Mouse (Mus musculus): ENCODE data around the gene Capn12. TPM values are rescaled to one million over a fixed set of nuclear protein-coding genes. Genes with fewer than 3 reads are reported as not detected.

Gene Capn12
- polyA plus RNA-seq, 1 experiment from 2014 or later, result 0.12 TPM

DNA sequence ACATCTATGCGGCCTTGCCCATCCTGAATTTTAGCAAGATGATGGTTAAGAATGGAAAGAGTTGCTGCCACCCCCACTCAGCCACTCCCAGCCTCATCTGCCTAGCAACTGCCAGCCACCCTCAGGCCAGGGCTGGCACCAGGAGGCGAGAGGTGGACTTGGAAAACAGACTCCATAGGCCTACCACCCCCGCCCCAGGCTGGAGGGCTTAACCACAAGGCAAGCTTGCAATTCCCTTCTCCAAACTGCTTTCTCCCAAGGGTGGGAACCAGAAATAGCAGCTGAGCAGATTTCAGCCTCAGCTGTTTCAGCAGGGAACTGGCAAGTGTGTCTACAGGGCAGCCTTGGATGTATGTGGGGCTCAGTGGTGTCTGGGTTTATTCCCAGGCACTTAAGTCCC is 21.6 kb downstream of the Capn12 start:
- Histone ChIP-seq H3K4me3 (ENCODE audit: low read depth, low read length) (no peak overlapping the region), H3K4me2 (ENCODE audit: low read depth, low read length) (no peak overlapping the region), H3K9ac (ENCODE audit: low read depth, low read length) (no peak overlapping the region), H3K36me3 (ENCODE audit: control insufficient read depth, insufficient read depth) (peaks cover 92% of the 10 kb centered on the region), H3K4me1 (ENCODE audit: control insufficient read depth, low read depth, low read length) (no peaks in the 10 kb centered on the region), H3K27me3 (ENCODE audit: control insufficient read depth, insufficient read depth, low read depth, low read length) (no peaks in the 10 kb centered on the region), H3K9me3 (replicated peaks; ENCODE audit: control insufficient read depth, low read length) (no peaks in the 10 kb centered on the region), H3K27ac (ENCODE audit: low read length) (no peak overlapping the region)
- WGBS (ENCODE audit: insufficient replicate concordance), result 90% methylated on average over 3 of the region's 3 CpGs
- no peak for ATAC-seq (ENCODE audit: low read depth)

- Histone ChIP-seq H3K36me3 (ENCODE audit: control insufficient read depth, insufficient read depth) (peaks cover 88% of the 10 kb centered on the region), H3K27ac (ENCODE audit: low read length) (no peak overlapping the region), H3K4me3 (ENCODE audit: low read depth, low read length) (no peak overlapping the region), H3K9ac (ENCODE audit: low read depth, low read length) (no peak overlapping the region), H3K4me1 (ENCODE audit: control insufficient read depth, low read depth, low read length) (no peaks in the 10 kb centered on the region), H3K27me3 (ENCODE audit: control insufficient read depth, insufficient read depth, low read depth, low read length) (no peaks in the 10 kb centered on the region), H3K9me3 (replicated peaks; ENCODE audit: control insufficient read depth, low read length) (no peaks in the 10 kb centered on the region), H3K4me2 (ENCODE audit: low read depth, low read length) (no peak overlapping the region)
- no peak for ATAC-seq (ENCODE audit: low read depth)
- WGBS (ENCODE audit: insufficient replicate concordance), result 88% methylated on average over 10 of the region's 10 CpGs
These were observed 22.6 kb downstream of the Capn12 start for GRCm38 (mm10) chr7:28903778-28904177.

DNA sequence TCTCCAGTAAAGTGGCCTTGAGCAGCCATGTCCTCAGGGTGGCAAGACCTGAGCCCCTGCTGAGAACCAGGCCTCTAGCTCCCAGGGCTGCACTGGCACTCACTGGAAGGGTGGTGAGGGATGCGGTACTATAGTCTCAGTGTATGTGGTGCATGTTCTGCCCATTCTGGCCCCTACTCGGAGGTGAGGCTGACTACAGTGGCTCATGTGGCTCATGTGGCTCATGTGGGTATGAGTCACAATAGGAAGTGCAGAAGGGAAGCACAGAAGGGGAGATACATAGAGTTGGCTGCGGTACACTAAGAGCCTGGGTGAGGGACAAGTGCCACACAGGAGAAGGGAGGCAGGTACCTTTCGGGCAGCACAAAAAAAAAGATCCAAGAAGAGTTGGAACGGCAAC is 26.0 kb downstream of the Capn12 start:
- no peak overlapping the region for H3K4me3 ChIP-seq (ENCODE audit: low read depth, low read length)
- no peak overlapping the region for H3K4me2 ChIP-seq (ENCODE audit: low read depth, low read length)
- H3K36me3 ChIP-seq (ENCODE audit: control insufficient read depth, insufficient read depth), result peaks cover 75% of the 10 kb centered on the region
- 84% methylated on average over 5 of the region's 5 CpGs for WGBS (ENCODE audit: insufficient replicate concordance)
- ATAC-seq (ENCODE audit: low read depth), result no peak
- H3K9ac ChIP-seq (ENCODE audit: low read depth, low read length), result no peak overlapping the region
- H3K27ac ChIP-seq (ENCODE audit: low read length), result no peak overlapping the region
- H3K4me1 ChIP-seq (ENCODE audit: control insufficient read depth, low read depth, low read length), result no peaks in the 10 kb centered on the region
- no peaks in the 10 kb centered on the region for H3K27me3 ChIP-seq (ENCODE audit: control insufficient read depth, insufficient read depth, low read depth, low read length)
- no peaks in the 10 kb centered on the region for H3K9me3 ChIP-seq (replicated peaks; ENCODE audit: control insufficient read depth, low read length)

DNA sequence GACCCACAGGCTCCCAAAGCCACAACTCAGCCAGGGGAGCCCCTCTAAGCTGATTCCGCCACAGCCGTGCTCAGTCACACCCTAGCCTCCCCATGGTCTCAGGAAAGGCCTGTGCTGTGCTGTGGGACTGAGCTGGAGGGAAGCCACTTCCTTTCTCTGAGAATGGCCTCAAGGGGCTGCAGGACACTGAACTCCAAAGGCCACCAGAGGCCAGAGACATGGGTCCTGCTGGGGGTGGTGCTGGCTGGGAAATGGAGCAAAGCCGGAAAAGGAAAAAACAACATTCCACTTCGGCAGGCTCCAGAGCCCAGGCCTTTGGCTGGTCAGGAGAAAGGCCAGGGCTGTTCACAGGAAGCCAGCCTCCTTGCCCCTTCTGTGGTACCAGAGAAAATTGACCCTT is 30.4 kb downstream of the Capn12 start:
- peak; percentile 70 for ATAC-seq (ENCODE audit: low read depth)
- WGBS (ENCODE audit: insufficient replicate concordance), result 67% methylated on average over 4 of the region's 4 CpGs
- H3K4me1 ChIP-seq (ENCODE audit: control insufficient read depth, low read depth, low read length), result no peaks in the 10 kb centered on the region

GRCm38 (mm10) chr7:28913171-28913570 is 31.9 kb downstream of the Capn12 start:
- Histone ChIP-seq H3K27ac (ENCODE audit: low read length) (no peak overlapping the region), H3K27me3 (ENCODE audit: control insufficient read depth, insufficient read depth, low read depth, low read length) (no peaks in the 10 kb centered on the region), H3K9ac (ENCODE audit: low read depth, low read length) (no peak overlapping the region), H3K36me3 (ENCODE audit: control insufficient read depth, insufficient read depth) (peaks cover 67% of the 10 kb centered on the region), H3K9me3 (replicated peaks; ENCODE audit: control insufficient read depth, low read length) (no peaks in the 10 kb centered on the region), H3K4me3 (ENCODE audit: low read depth, low read length) (no peak overlapping the region), H3K4me1 (ENCODE audit: control insufficient read depth, low read depth, low read length) (peaks cover 6% of the 10 kb centered on the region; the same call in 1 of the 2 replicates), H3K4me2 (ENCODE audit: low read depth, low read length) (no peak overlapping the region)
- ATAC-seq (ENCODE audit: low read depth), result no peak
- 85% methylated on average over 11 of the region's 11 CpGs for WGBS (ENCODE audit: insufficient replicate concordance)

More for the DNA sequence above, 30.4 kb downstream of the Capn12 start:
- H3K4me2 ChIP-seq (ENCODE audit: low read depth, low read length), result no peak overlapping the region
- no peak overlapping the region for H3K27ac ChIP-seq (ENCODE audit: low read length)
- H3K9me3 ChIP-seq (replicated peaks; ENCODE audit: control insufficient read depth, low read length), result no peaks in the 10 kb centered on the region
- no peak overlapping the region for H3K9ac ChIP-seq (ENCODE audit: low read depth, low read length)
- H3K4me3 ChIP-seq (ENCODE audit: low read depth, low read length), result no peak overlapping the region
- H3K27me3 ChIP-seq (ENCODE audit: control insufficient read depth, insufficient read depth, low read depth, low read length), result no peaks in the 10 kb centered on the region
- H3K36me3 ChIP-seq (ENCODE audit: control insufficient read depth, insufficient read depth), result peaks cover 70% of the 10 kb centered on the region

DNA sequence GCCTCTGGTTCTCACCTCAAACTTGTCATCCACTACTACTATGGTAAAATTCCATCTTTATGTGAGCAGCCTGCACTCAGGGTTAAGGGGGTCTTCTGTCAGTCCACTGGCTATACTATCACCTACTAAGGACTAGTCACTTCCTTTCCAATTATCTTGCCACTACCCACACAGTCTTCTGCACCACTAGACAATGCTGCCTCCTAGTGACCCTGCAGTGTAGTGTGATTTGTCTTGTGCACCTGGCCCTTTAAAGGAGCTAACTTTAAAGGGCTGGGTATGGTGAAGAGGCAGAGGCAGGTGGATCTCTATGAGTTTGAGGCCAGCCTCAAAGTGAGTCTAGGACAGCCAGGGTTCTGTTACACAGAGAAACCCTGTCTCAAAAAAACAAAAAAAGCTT is 35.3 kb downstream of the Capn12 start:
- Histone ChIP-seq H3K4me2 (ENCODE audit: low read depth, low read length) (no peak overlapping the region), H3K9me3 (replicated peaks; ENCODE audit: control insufficient read depth, low read length) (no peaks in the 10 kb centered on the region), H3K9ac (ENCODE audit: low read depth, low read length) (no peak overlapping the region), H3K4me3 (ENCODE audit: low read depth, low read length) (no peak overlapping the region), H3K27me3 (ENCODE audit: control insufficient read depth, insufficient read depth, low read depth, low read length) (no peaks in the 10 kb centered on the region), H3K27ac (ENCODE audit: low read length) (no peak overlapping the region), H3K4me1 (ENCODE audit: control insufficient read depth, low read depth, low read length) (peaks cover 38% of the 10 kb centered on the region), H3K36me3 (ENCODE audit: control insufficient read depth, insufficient read depth) (peaks cover 62% of the 10 kb centered on the region)
- no peak for ATAC-seq (ENCODE audit: low read depth)

GRCm38 (mm10) chr7:28917503-28918426 is 36.5 kb downstream of the Capn12 start:
- Histone ChIP-seq H3K27me3 (ENCODE audit: control insufficient read depth, insufficient read depth, low read depth, low read length) (no peaks in the 10 kb centered on the region), H3K27ac (ENCODE audit: low read length) (peak overlapping the region; percentile 80), H3K4me3 (ENCODE audit: low read depth, low read length) (no peak overlapping the region), H3K9ac (ENCODE audit: low read depth, low read length) (no peak overlapping the region), H3K36me3 (ENCODE audit: control insufficient read depth, insufficient read depth) (peaks cover 49% of the 10 kb centered on the region), H3K9me3 (replicated peaks; ENCODE audit: control insufficient read depth, low read length) (no peaks in the 10 kb centered on the region), H3K4me1 (ENCODE audit: control insufficient read depth, low read depth, low read length) (peaks cover 51% of the 10 kb centered on the region), H3K4me2 (ENCODE audit: low read depth, low read length) (no peak overlapping the region)
- ATAC-seq (ENCODE audit: low read depth), result peak; percentile 79
- 63% methylated on average over 10 of the region's 10 CpGs for WGBS (ENCODE audit: insufficient replicate concordance)

- no peak for ATAC-seq (ENCODE audit: low read depth)
- H3K36me3 ChIP-seq (ENCODE audit: control insufficient read depth, insufficient read depth), result peaks cover 41% of the 10 kb centered on the region
- H3K9me3 ChIP-seq (replicated peaks; ENCODE audit: control insufficient read depth, low read length), result no peaks in the 10 kb centered on the region
- H3K27me3 ChIP-seq (ENCODE audit: control insufficient read depth, insufficient read depth, low read depth, low read length), result no peaks in the 10 kb centered on the region
- no peak overlapping the region for H3K4me2 ChIP-seq (ENCODE audit: low read depth, low read length)
- H3K9ac ChIP-seq (ENCODE audit: low read depth, low read length), result no peak overlapping the region
- H3K4me3 ChIP-seq (ENCODE audit: low read depth, low read length), result no peak overlapping the region
- peak overlapping the region; percentile 71 for H3K27ac ChIP-seq (ENCODE audit: low read length)
- H3K4me1 ChIP-seq (ENCODE audit: control insufficient read depth, low read depth, low read length), result peaks cover 58% of the 10 kb centered on the region
- 73% methylated on average over 8 of the region's 8 CpGs for WGBS (ENCODE audit: insufficient replicate concordance)
These were observed 37.3 kb downstream of the Capn12 start for GRCm38 (mm10) chr7:28918540-28918939.

DNA sequence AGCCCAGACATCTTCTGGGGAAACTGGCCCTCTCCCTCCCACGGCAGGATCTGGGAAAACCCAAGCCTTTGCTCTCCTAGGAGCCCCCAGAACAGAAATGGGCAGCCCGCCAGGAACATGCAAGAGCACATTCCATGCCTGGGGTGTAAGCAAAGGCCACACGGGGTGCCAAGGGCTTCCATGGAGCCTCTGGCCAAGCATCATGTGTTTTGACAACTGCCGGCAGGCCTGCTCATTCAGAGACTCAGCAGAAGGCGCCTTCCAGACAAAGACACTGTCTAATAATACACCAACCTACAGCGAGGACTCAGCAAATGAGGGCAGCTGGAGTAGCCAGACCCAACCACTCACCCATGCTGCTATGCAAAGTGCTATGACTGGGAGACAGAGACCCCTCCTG is 38.6 kb downstream of the Capn12 start:
- no peak overlapping the region for H3K4me2 ChIP-seq (ENCODE audit: low read depth, low read length)
- ATAC-seq (ENCODE audit: low read depth), result no peak

More for the DNA sequence above, 38.6 kb downstream of the Capn12 start:
- WGBS (ENCODE audit: insufficient replicate concordance), result 53% methylated on average over 6 of the region's 6 CpGs
- Histone ChIP-seq H3K36me3 (ENCODE audit: control insufficient read depth, insufficient read depth) (peaks cover 34% of the 10 kb centered on the region), H3K4me1 (ENCODE audit: control insufficient read depth, low read depth, low read length) (peaks cover 68% of the 10 kb centered on the region), H3K4me3 (ENCODE audit: low read depth, low read length) (no peak overlapping the region), H3K9me3 (replicated peaks; ENCODE audit: control insufficient read depth, low read length) (no peaks in the 10 kb centered on the region), H3K27ac (ENCODE audit: low read length) (no peak overlapping the region), H3K27me3 (ENCODE audit: control insufficient read depth, insufficient read depth, low read depth, low read length) (no peaks in the 10 kb centered on the region), H3K9ac (ENCODE audit: low read depth, low read length) (no peak overlapping the region)
